Mouse (Mus musculus): Measurements from ENCODE around the gene Rasgrf2.

Rasgrf2 gene

DNA sequence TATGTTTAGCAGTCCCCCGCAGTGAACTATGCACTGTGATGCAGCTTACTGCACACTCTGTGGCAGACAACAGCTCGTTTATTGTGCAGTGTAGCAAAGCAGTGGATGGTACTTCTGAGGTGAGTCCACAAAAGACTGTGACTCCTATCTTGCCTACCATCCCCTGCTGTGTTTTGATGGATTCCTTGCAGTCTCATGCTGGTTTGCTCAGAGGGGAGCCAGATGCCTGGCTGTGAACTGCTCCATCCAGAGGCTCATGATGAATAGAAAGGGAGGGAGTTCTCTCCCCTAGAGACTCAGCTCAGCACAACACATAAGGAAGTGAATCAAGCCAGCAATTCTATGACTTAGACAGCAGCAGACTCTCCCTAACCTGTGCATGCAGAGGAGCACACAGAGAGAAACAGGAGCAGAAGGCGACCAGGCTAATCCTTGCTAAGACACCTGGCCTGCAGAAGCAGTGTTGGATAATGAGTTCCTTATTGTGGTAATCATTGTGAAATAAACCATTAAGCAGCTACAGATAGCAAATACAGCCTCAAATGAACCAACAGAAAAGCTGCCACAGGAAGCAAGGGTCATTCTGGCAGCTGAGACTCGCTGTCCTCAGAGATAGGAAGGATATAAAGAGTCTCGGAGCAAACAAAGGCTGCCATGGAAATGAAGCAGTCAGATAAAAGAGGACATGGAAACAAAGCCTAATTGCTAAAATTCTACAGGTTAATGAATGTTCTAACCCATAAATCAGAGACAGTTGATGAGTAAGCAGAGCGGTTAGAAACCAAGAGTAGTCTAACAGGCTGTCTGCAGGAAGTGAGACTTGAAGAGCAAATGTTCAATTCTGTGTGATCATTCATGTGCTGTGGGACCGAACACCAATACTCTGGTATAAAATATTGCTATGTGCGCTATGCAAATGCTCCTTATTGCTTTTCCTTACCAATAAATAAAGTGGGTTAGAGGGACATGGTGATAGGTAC is 89.6 kb downstream of the Rasgrf2 start:
- DNase-seq (ENCODE audit: low spot score) = no peak

DNA sequence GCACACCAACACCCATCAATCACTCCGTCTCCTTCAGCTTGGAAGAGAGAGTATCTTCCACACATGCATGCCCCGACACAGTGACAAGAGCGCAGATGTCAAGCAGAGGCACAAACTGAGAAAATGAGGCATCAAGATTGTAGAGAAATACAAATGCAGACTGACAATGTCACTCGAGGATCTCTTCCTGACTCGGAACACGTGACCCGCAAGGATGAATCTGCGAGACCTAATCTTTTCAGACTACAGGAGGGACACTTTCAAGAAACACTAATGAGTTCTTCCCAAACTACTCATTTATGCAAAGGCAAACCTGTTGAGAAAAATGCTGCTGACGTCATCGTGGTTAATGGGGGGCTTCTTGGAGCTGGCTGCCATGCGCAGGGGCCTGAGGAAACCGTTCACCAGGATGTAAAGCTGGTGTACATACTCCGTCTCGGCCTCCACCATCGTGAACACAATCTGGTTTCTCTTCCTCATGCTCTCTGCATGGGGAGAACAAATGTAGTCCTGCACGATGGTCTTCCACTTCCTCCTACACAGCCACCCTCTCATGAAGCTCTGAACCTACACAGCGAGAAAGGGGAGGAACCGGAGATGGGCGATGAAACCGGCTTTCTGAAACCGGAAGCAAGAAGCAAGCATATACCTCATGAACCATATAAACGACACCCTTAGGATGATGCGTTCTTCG is 100.9 kb downstream of the Rasgrf2 start:
- no peak for DNase-seq (ENCODE audit: low spot score)

DNA sequence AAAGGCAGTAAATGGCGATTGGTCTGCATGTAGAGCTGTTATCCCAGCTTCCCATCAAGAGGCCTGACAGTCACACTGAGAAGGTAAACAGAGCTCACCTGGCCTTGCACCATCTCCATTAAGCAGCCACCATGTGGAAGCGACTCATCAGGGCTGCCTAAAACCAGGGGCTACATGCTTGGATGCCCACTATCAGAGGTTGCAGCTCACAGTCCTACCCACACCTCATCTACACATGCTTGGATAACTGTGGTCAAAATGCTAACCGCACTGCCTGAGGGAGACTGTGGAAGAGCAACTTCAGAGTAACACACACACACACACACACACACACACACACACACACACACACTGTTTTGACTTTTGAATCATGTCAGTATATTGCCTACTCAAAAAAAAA is 101.8 kb downstream of the Rasgrf2 start:
- no peak for DNase-seq (ENCODE audit: low spot score)

DNA sequence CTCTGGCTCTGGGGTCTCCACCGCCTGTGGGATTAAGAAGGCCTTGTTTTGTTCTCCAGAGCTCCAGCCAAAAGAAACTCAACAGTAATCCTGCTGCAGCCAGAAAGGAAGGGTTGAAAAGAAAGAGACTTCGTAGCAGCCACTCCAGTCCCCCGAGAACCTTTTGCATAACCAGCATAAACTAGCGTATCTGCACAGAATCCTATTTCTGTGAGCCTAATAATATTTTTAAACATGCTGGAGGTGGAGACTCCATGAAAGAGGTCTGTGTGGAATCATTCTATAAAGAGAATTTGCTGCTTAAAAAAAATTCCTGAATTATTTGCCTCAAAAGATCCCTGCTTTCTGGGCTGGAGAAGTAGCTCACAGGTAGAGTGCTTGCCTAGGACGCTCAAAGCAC is 103.5 kb downstream of the Rasgrf2 start:
- DNase-seq (ENCODE audit: low spot score) = no peak

DNA sequence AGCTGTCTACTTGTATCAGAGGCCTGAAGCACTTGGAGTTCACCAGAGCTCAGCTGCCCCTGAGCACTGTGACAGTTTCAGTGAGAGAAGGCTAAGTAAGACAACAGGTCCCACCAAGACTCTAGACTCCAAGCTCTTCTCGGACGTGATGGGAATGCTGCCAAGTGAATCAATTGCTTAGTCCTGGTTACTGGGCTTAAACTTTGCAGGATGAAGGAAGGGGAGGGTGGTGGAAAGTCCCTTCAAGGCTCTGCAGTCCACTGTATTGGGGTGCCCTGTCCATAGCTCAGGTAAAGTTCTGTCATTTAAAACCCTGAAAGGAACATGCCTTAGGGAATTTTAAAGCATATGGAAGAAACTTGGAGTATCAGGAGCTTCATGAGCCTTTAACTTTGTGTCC is 104.8 kb downstream of the Rasgrf2 start:
- DNase-seq (ENCODE audit: low spot score) = no peak

DNA sequence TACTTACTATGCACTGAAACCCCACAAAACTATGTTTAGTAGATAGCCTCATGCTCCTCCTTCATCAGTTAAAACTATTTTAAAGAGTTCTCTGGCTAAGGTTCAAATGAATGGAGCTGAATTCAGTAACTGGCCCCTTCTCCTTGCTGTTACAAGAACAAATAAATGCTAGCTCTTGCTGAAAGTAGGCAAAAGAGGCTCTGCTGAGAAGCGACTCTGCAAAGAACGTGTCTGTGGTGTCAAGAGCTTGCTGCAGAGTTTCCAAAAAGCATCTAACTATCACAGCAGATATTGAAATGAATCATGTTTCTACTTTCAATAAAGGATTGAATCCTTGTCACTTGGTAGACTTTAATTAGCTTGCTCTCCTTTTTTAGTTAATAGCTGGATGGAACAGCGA is 106.3 kb downstream of the Rasgrf2 start:
- DNase-seq (ENCODE audit: low spot score) = no peak

DNA sequence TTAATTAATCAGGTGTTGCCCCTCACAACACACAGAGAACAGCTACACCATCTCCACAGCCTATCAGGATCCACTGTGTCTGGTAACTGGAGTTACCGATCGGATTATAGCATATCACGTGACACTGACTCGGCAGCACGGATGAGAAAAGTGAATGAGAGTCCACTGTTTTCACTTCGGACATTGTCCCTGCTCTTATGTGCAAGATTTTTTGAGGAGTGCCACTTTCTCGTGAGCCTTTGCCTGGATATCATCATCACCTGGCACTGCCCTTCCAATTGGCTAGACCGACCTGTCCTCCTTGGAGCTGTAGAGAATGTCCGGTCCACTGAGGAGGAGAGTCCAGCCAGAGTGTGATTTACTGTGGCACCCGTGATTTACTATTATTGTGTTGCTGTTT is 109.3 kb downstream of the Rasgrf2 start:
- DNase-seq (ENCODE audit: low spot score) = no peak

DNA sequence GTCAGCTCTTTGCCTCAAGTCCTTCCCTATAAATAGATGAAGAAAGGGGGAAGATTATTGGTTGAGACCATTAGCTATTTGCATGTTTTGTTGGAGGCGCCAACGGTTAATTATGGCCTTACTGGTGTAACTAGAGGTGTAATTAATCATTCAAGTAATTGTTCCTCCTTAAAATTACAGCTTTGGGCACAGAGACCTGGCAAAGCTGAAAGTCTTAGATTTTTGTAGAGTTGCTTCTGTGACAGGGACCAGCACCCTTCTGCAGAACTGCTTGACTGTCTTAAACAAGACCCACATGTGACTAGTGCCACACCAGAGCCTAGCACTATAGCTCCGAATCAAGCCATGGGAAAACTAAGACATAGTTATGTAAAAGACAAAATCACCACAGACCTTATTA is 134.5 kb downstream of the Rasgrf2 start:
- DNase-seq (ENCODE audit: low spot score) = no peak

DNA sequence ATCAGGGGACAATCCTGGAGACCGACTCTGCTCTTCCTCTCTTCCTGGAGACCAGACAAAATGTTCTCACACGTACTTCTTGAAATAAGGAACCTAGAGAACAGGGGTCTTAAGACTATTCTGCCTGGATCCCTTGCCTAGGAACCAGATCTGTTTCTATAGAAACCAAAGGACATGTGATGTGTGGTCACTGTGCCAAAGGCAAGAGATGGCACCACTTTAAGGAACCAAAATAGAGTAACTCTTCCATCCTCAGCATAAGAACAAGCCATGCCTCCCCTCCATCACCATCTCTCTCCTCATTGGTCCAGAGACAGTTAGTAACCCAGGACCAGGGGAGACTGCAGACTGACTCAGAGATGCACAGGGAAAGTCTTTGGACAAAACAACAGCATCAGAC is 140.0 kb downstream of the Rasgrf2 start:
- DNase-seq (ENCODE audit: low spot score) = no peak

DNA sequence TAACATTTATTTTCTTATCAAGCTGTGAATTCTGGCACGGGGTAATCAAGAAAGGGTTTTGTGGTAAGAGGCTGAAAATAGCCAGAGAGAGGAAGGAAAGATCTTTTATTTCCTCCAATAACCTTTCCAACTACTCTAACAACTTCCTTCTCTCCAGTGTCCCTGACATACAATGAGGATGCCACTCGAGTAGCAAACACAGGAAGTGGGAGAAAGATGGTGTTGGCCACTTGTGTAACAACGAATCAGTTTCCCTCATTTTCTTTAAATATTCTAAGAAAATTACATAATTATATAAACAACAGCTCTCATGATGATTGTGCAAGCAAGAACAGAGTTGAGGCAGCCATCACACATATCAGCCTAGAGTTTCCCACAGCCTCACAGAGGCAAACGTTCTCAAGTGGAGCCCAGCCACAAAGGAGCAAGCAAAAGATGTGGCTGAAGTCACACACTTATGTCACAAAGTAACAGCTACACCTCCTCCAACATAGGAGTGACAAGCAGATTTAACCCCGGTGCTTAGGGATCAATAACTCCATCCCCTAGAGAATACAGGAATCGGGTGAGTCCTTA is 140.7 kb downstream of the Rasgrf2 start:
- DNase-seq (ENCODE audit: low spot score) = no peak

DNA sequence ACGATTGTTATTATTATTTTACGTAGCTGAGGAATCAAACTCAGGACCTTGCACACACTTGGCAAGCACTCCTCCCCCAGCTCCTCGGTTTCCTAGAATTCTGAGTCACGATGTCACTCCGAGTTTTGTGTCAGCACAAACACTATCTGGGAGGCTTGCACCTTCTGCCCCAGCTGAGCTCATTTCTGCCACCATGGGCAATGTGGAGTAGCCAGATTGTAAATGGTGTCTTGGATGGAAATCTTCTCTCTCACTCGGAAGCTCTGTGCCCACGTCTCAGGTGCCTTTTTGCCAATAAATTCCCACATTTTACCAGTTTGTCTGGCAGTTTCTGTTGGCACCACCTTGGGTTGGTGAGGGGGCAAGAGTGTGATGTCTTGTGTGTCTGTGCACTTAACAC is 143.1 kb downstream of the Rasgrf2 start:
- no peak for DNase-seq (ENCODE audit: low spot score)

DNA sequence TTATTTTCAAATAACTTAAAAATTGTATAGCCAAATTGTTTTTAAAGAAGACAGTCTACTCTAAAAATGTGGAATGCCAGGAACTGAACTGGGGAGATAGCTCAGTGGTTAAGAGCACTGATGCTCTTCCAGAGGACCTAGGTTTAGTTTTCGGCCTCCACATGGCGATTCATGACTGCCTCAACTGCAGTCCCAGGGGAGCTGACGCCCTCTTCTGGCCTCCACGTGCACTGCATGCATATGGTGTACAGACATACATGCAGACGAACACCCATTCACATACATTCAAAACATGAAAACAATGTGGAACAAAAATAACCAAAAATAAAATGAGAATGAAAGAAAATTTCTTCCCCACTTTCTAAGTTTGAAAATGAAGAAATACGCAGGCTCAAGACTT is 144.5 kb downstream of the Rasgrf2 start:
- DNase-seq (ENCODE audit: low spot score) = no peak

DNA sequence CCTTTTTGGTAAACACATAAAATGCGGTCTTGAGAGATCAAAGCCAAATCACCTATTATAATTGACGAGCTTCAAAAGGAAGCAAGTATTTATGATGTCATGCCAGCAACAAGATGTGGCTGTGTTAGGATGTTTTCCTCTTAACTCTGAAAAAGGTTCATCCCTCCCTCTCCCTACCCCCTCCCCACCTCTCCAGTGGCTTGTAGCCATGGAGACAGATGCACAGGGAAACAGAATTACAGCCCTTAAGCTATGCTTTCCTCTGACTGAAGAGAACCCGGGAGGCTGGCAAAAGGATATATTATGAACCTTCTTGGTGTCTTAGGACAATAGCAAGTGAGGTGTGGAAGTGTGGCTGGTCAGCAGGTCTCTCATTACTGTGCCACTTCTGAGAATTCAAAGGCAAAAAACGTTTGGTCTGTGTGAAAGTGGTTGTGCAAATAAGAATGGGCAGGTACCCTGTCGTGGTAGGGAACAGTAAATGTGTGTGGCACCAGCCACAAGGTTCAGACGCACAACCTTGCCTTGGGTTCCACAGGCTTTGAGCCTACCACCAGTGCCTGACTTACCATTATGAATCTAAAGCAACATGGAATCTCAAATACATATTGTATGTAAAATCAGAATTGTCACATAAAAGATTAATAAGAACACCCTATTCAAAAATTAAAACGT is 145.4 kb downstream of the Rasgrf2 start:
- DNase-seq (ENCODE audit: low spot score) = no peak

DNA sequence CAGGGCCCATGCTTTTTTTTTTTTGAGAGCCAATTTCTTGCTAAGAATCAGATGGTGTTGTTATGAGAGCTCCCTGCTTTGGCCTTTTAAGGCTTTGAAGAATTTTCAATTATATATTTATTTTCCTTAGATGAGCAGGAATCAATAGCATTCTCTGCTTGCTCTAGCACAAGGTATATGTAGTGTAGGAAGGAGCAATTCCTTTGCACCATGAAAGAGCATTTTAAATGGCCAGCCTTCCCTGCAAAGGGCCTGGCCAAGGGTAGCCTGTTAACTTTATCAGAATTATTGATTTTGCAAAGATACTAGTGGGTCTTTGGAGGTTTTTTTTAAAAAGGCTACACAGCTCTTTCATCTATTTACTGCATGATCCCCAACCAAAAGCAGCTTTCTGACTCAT is 146.4 kb downstream of the Rasgrf2 start:
- DNase-seq (ENCODE audit: low spot score) = no peak

DNA sequence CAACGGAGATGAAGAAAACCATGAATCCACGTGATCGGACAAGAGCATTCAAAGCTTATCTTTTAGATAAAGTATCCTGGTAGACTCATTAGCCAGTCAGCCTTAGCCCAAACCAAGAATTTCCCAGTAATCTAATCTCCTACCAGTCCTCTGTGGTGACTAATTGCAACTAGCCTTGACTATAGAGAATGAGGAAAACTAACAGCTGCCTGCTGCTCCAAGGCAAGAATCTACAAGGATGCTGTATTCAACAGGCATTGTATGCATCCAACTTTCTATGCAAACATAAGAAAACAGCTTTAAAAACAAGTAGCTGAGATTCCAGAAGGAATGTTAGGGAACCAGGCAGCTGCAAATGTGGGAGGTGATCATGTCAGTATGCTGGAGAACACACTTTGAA is 149.4 kb downstream of the Rasgrf2 start:
- no peak for DNase-seq (ENCODE audit: low spot score)

DNA sequence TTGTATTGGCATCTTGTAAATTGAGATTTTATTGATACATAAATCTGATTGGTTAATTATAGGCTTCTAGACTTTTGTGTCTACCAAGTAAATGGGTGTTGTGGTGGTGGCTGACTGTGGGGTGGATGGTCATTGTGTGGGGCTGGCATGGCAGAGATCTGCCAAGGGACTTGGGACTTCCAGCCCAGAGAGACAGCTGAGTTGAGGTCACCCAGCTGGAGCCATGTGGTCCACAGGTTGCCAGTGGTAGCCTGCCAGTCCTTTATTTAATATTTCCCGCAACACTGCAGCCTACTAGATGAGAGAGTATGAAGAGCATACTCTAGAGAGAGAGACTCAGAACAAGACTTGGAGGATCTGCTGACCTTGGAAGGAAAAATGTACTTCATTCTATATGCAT is 150.0 kb downstream of the Rasgrf2 start:
- DNase-seq (ENCODE audit: low spot score) = no peak

DNA sequence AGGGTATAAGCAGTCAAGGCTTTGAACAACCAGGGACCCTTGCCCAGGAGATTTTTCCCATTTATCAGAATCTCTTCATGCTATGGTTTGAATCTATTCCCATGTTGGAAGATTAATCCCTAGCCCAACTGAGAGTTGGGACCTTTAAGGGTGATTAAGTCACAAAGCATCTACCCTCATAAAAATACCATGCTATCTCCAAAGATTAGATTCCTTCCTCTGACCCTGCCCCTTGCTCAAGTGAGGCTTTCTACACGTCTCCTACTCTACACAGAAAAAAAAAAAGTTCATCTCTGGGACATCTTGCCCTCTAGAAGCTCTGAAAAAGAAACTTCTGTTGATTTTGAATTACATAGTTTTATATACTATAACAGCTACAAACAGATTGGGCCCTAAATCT is 154.5 kb downstream of the Rasgrf2 start:
- no peak for DNase-seq (ENCODE audit: low spot score)

DNA sequence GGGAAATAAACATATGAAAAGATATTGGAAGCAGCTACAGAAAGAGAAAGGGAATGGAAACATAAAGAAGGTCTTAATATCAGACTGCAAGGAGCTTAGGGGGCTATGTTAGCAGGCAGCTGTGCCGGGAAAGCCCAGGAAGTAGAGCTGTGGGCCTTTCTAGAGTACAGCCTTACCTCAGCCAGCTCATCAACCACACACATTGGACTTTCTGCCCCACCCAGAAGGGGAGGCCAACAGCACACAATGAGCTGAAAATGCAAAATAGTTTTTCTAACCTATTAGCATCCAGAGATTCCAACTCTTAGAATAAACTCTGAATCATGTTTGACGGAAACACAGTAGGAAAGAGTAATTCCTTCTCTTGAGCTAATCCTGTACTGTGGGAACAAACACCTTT is 154.9 kb downstream of the Rasgrf2 start:
- DNase-seq (ENCODE audit: low spot score) = no peak

DNA sequence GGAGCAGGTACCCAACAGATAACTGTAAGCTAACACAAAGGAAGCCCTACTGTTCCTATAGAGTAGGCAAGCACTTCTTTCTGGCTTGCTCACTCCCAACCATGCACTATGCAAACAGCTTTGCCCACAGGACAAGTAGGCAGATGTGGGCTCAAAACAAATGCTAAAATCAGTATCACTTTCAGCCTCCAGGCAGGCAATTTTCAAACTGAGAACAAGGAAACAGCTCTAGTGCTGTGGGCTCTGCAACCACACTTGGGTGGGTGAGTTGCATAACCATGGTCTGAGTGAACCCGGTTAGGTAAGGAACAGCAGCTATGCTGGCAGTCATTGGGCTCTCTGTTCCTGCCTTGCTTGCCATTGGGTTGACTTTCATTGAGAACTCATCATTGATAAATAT is 157.3 kb downstream of the Rasgrf2 start:
- no peak for DNase-seq (ENCODE audit: low spot score)

DNA sequence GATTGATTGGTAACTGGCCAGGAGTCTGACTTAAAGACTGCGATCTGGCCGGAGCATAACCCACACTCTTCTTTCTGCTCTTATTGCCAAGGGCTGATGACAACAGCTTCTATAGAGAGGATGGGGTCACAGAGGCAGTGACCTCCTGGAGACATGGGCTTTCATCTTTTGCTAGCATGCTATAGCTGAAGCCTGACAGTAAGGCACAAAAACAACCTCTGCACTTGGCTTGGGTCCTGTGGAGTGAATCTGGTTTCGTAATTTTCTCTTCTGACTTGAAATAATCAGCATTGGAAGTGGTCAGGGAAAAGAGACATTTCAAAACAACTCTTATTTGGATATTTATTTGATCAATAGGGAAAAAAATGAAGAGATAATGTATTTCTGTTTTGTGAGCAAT is 160.2 kb downstream of the Rasgrf2 start:
- no peak for DNase-seq (ENCODE audit: low spot score)

DNA sequence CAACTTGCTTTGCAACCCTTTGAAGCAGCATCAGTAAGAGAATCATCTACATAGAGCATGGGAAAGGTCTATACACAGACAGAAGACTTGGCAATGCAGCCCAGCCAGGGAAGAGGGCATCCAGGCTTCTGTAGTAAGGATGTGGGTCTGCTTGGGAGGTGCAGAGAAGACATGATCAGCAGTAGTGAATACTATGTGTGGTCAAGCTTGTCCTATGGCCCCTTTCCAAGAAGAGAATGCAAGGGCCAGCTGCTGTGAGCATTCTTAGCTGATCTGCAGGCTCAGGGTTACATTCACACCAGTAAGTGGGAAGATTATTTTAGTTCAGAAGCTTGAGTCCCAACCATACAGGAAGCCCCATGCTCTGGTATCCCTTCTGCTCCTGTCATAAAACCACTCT is 175.0 kb downstream of the Rasgrf2 start:
- DNase-seq (ENCODE audit: low spot score) = no peak

DNA sequence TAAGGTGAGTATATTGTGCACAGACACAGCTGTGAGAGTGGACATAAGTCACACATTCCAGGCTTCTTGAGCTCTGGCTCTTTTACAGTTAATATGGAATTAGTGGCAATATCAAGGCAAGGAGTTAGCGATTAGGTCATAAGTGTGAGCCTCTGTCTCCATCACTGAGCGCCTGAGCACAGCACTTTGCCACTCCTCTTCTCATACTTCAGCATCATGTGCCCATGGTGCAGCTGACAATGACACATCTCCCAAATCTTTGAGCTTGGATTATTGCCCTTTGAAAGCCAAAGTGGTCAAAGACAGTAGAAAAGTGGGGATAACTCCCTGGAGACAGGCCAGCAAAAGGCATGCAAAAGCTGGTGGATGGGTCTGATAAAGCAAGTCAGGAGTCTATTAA is 175.8 kb downstream of the Rasgrf2 start:
- DNase-seq (ENCODE audit: low spot score) = no peak

DNA sequence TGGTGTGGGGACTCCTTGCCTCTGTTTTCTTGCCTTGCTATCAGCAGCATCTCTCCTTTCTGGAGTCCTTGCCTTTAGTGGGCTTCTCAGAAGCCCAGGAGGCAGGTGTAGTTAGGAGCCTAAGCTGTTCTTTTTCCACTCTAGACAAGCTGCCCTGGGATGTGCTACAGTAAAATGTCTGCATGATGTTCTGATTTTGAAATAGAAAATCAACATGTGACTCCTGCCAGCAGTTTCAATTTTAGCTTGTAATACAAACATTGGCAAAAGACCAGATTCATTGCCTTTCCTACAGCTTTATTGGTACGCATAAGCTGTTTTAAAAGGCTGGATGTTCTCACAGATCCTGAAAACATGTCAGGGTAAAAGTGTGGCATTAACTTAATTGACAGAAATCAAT is 176.3 kb downstream of the Rasgrf2 start:
- no peak for DNase-seq (ENCODE audit: low spot score)
